In the genomic region with DNA sequence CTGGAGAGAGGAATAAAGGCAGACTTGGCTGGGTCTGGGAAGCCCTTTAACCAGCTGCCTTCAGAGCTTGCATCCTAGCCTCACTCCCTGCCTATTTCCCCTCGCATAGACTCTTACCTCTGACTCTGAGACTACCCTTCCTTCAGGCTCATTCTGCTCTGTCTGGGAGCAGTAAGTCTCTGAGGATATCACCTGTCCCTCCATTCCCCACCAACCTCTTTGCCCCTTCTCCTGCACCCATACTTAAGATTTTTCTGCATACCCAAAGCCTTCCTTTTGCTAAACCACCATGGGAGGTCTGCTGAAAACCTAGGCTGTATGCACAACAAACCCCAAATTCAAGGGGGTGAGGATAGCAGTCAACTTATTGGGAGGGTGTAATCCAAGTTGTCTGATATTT, we compare ENCODE assay signal across 36 mouse cellular contexts. TPM values are rescaled to one million over a fixed set of nuclear protein-coding genes. Genes with fewer than 3 reads are reported as not detected.
DNase-seq lines count a peak whose midpoint lies in the region; ATAC-seq and TF ChIP-seq lines count a peak whose summit lies in the region.
"Had no signal": no experiment of that assay in that cellular context is flagged by ENCODE, and none has a peak within 500 bp of the region (broad histone marks: within the 10 kb centered on the region; RNA-seq: fewer than 3 reads in every experiment).

No protein-coding gene starts in this region.

- H3K27me3 ChIP-seq in kidney, adult 2 months (replicated peaks; ENCODE audit: control insufficient read depth, insufficient read depth, low read length): no peaks in the 10 kb centered on the region
- H3K27me3 ChIP-seq in midbrain, embryonic 11.5 days (ENCODE audit: control insufficient read depth, insufficient read depth, low read length): peaks cover 99% of the 10 kb centered on the region
- peaks cover 90% of the 10 kb centered on the region for H3K27me3 ChIP-seq in midbrain, postnatal 0 days (ENCODE audit: insufficient read depth, low read length)
- no peaks in the 10 kb centered on the region for H3K27me3 ChIP-seq in myocyte (ENCODE audit: control insufficient read depth, insufficient read depth, insufficient read length)
- peaks cover 100% of the 10 kb centered on the region for H3K27me3 ChIP-seq in liver, embryonic 11.5 days (replicated peaks; ENCODE audit: control insufficient read depth, insufficient read depth, low read length)

- no peaks in the 10 kb centered on the region for H3K9me3 ChIP-seq in midbrain, embryonic 11.5 days (ENCODE audit: control insufficient read depth, low read length)
- H3K9me3 ChIP-seq in midbrain, postnatal 0 days (ENCODE audit: low read length): no peaks in the 10 kb centered on the region
- H3K9me3 ChIP-seq in liver, embryonic 11.5 days (ENCODE audit: control insufficient read depth, low read length): no peaks in the 10 kb centered on the region
- H3K9me3 ChIP-seq: embryonic facial prominence, embryonic 10.5 days; embryonic facial prominence, embryonic 15.5 days; forebrain, embryonic 12.5 days; G1E; heart, embryonic 10.5 days; heart, embryonic 15.5 days; intestine, embryonic 15.5 days; liver, embryonic 13.5 days had no signal

- H3K4me3 ChIP-seq in kidney, adult 2 months (ENCODE audit: insufficient read depth, low read depth, low read length): no peak overlapping the region
- no peak overlapping the region for H3K4me3 ChIP-seq in midbrain, embryonic 11.5 days (ENCODE audit: low read depth, low read length)
- no peak overlapping the region for H3K4me3 ChIP-seq in midbrain, postnatal 0 days (ENCODE audit: low read depth, low read length)
- H3K4me3 ChIP-seq in myocyte: peak overlapping the region; percentile 92
- H3K4me3 ChIP-seq in liver, embryonic 11.5 days (ENCODE audit: low read depth, low read length): no peak overlapping the region
- H3K4me3 ChIP-seq: embryonic facial prominence, embryonic 10.5 days; embryonic facial prominence, embryonic 15.5 days; forebrain, embryonic 12.5 days; heart, embryonic 10.5 days; heart, embryonic 15.5 days; intestine, embryonic 15.5 days; layer of hippocampus, adult 2 months; liver, embryonic 13.5 days had no signal

- no peak for ATAC-seq in midbrain, embryonic 11.5 days (ENCODE audit: low FRiP score)
- ATAC-seq in midbrain, postnatal 0 days (ENCODE audit: low FRiP score): no peak
- ATAC-seq in liver, embryonic 11.5 days (replicated peaks; ENCODE audit: low FRiP score): no peak
- ATAC-seq: forebrain, postnatal 0 days; hindbrain, postnatal 0 days; intestine, embryonic 15.5 days; lung, postnatal 0 days had no signal

- H3K9ac ChIP-seq in midbrain, embryonic 11.5 days (ENCODE audit: low read length): no peak overlapping the region
- H3K9ac ChIP-seq in midbrain, postnatal 0 days (replicated peaks; ENCODE audit: low read length, poor library complexity, severe bottlenecking): no peak overlapping the region
- no peak overlapping the region for H3K9ac ChIP-seq in liver, embryonic 11.5 days (ENCODE audit: low read depth, low read length)
- H3K9ac ChIP-seq: embryonic facial prominence, embryonic 15.5 days; forebrain, embryonic 12.5 days; forebrain, postnatal 0 days; heart, embryonic 15.5 days; intestine, embryonic 15.5 days; liver, embryonic 13.5 days had no signal

- peak overlapping the region; percentile 59 for H3ac ChIP-seq in myocyte (ENCODE audit: control insufficient read depth, insufficient read length)

- no peak overlapping the region for H3K4me2 ChIP-seq in midbrain, embryonic 11.5 days
- no peak overlapping the region for H3K4me2 ChIP-seq in midbrain, postnatal 0 days (ENCODE audit: low read depth, low read length, poor library complexity, severe bottlenecking)
- peak overlapping the region; percentile 95 for H3K4me2 ChIP-seq in myocyte (ENCODE audit: low read depth)
- H3K4me2 ChIP-seq in liver, embryonic 11.5 days: no peak overlapping the region
- H3K4me2 ChIP-seq: embryonic facial prominence, embryonic 15.5 days; forebrain, embryonic 12.5 days; heart, embryonic 15.5 days; liver, embryonic 13.5 days had no signal

- peaks cover 11% of the 10 kb centered on the region for H3K4me1 ChIP-seq in kidney, adult 2 months (ENCODE audit: control insufficient read depth, insufficient read depth, low read length)
- H3K4me1 ChIP-seq in midbrain, embryonic 11.5 days (ENCODE audit: control insufficient read depth, insufficient read depth, low read length): peaks cover 5% of the 10 kb centered on the region; the same call in 1 of the 2 replicates
- no peaks in the 10 kb centered on the region for H3K4me1 ChIP-seq in midbrain, postnatal 0 days (ENCODE audit: insufficient read depth, low read length)
- peaks cover 4% of the 10 kb centered on the region for H3K4me1 ChIP-seq in liver, embryonic 11.5 days (replicated peaks; ENCODE audit: control insufficient read depth, insufficient read depth, low read length)

- no peak for TF ChIP-seq POLR2A in kidney, adult 2 months (IDR thresholded peaks at IDR 0.05; ENCODE audit: low read depth, low read length)
- TF ChIP-seq POLR2A in myocyte (IDR thresholded peaks at IDR 0.05; ENCODE audit: insufficient read length, low read depth): no peak

- H3K36me3 ChIP-seq in kidney, adult 2 months (ENCODE audit: control insufficient read depth, insufficient read depth, low read length): no peaks in the 10 kb centered on the region
- no peaks in the 10 kb centered on the region for H3K36me3 ChIP-seq in midbrain, embryonic 11.5 days (ENCODE audit: control insufficient read depth, insufficient read depth, low read length)
- no peaks in the 10 kb centered on the region for H3K36me3 ChIP-seq in midbrain, postnatal 0 days (ENCODE audit: insufficient read depth, low read length)
- H3K36me3 ChIP-seq in myocyte (ENCODE audit: control insufficient read depth, insufficient read depth): no peaks in the 10 kb centered on the region
- H3K36me3 ChIP-seq in liver, embryonic 11.5 days (ENCODE audit: control insufficient read depth, insufficient read depth, low read length): no peaks in the 10 kb centered on the region
- H3K36me3 ChIP-seq: embryonic facial prominence, embryonic 10.5 days; embryonic facial prominence, embryonic 15.5 days; forebrain, embryonic 12.5 days; heart, embryonic 10.5 days; heart, embryonic 15.5 days; intestine, embryonic 15.5 days; liver, embryonic 13.5 days had no signal

- H3K79me2 ChIP-seq in myocyte (ENCODE audit: control insufficient read depth, insufficient read depth): peaks cover 99% of the 10 kb centered on the region

- WGBS in kidney, adult 2 months: 33% methylated on average over 1 of the region's 1 CpGs
- 0% methylated on average over 1 of the region's 1 CpGs for WGBS in midbrain, embryonic 11.5 days
- 0% methylated on average over 1 of the region's 1 CpGs for WGBS in midbrain, postnatal 0 days
- WGBS in liver, embryonic 11.5 days: 5% methylated on average over 1 of the region's 1 CpGs

- no peak for DNase-seq in kidney, adult 2 months
- DNase-seq in kidney, adult 18-20 months: no peak
- peak; percentile 94 for DNase-seq in midbrain, embryonic 11.5 days (ENCODE audit: low spot score, missing footprints)
- no peak for DNase-seq in midbrain, postnatal 0 days (ENCODE audit: low spot score)
- DNase-seq in layer of hippocampus, adult 8-10 months (ENCODE audit: low spot score in 2 of 2): no peak
- DNase-seq in liver, embryonic 11.5 days (ENCODE audit: low spot score): no peak
- DNase-seq: adrenal gland, adult 8-10 months; cerebellum, adult 8-10 months; cerebellum, postnatal 25 days; forebrain, postnatal 0 days; gastrocnemius, postnatal 14 days; kidney, postnatal 14 days; left cerebral cortex, postnatal 4 days; liver, embryonic 13.5 days; lung, adult 18-20 months; midbrain, embryonic 14.5 days; thymus, adult 2 months; thymus, postnatal 4 days had no signal

- peak overlapping the region; percentile 47; the same call in 1 of the 2 replicates for H3K27ac ChIP-seq in kidney, adult 2 months (ENCODE audit: insufficient read depth, low read depth, low read length)
- no peak overlapping the region for H3K27ac ChIP-seq in midbrain, embryonic 11.5 days (ENCODE audit: low read depth, low read length)
- no peak overlapping the region for H3K27ac ChIP-seq in midbrain, postnatal 0 days (ENCODE audit: low read depth, low read length)
- no peak overlapping the region for H3K27ac ChIP-seq in liver, embryonic 11.5 days (ENCODE audit: low read depth, low read length)
- H3K27ac ChIP-seq: embryonic facial prominence, embryonic 10.5 days; embryonic facial prominence, embryonic 15.5 days; forebrain, embryonic 12.5 days; heart, embryonic 10.5 days; heart, embryonic 15.5 days; hindbrain, postnatal 0 days; intestine, embryonic 15.5 days; layer of hippocampus, adult 2 months; liver, embryonic 13.5 days; macrophage had no signal

- no peak for TF ChIP-seq CTCF in kidney, adult 2 months (conservative IDR thresholded peaks at IDR 0.05; ENCODE audit: insufficient read depth, insufficient read length, low read depth, low read length)
- TF ChIP-seq CTCF in midbrain, postnatal 0 days (IDR thresholded peaks at IDR 0.05): no peak

RNA-seq across cellular contexts. Expression of a gene that starts 3.7 kb away (rescaled TPM):
- polyA plus RNA-seq in kidney, adult 2 months (2012; rRNA removed): 5.5 and 7.3 TPM in 2 replicates
- polyA plus RNA-seq in midbrain, embryonic 11.5 days (2014; fragmentation: Nextera tagmentation; extraction: Ambion mirVana): not detected in 2 replicates
- not detected in 2 replicates for total RNA-seq in midbrain, postnatal 0 days (2014; rRNA removed)
- not detected in 2 replicates for polyA plus RNA-seq in midbrain, postnatal 0 days (2015; fragmentation: Nextera tagmentation; extraction: Ambion mirVana)
- polyA plus RNA-seq in myocyte (2012; fragmentation: generic; extraction: Trizol): 10.5 TPM
- total RNA-seq in layer of hippocampus, adult 8-10 months (2022): not detected
- polyA plus RNA-seq in liver, embryonic 11.5 days (2014; fragmentation: Nextera tagmentation; extraction: Ambion mirVana): 0.22 and 0.49 TPM in 2 replicates
- total RNA-seq: forebrain, postnatal 0 days; granulocyte monocyte progenitor cell, adult 5-6 weeks; heart, postnatal 25 days; hindbrain, postnatal 0 days; layer of hippocampus, adult 2 months; layer of hippocampus, postnatal 25 days; left cerebral cortex, adult 8-10 months; left cerebral cortex, postnatal 4 days; megakaryocyte-erythroid progenitor cell, adult 5-6 weeks had no signal
- polyA plus RNA-seq: embryonic facial prominence, embryonic 10.5 days; embryonic facial prominence, embryonic 15.5 days; forebrain, embryonic 12.5 days; forebrain, postnatal 0 days; heart, embryonic 15.5 days; hindbrain, embryonic 11.5 days; hindbrain, postnatal 0 days; liver, embryonic 13.5 days; lung, postnatal 0 days; macrophage; midbrain, embryonic 14.5 days had no signal

RNA-seq across cellular contexts. Expression of a gene that starts 10.5 kb away (rescaled TPM):
- polyA plus RNA-seq in kidney, adult 2 months (2012; rRNA removed): 3.4 and 4.0 TPM in 2 replicates
- not detected in 2 replicates for polyA plus RNA-seq in midbrain, embryonic 11.5 days (2014; fragmentation: Nextera tagmentation; extraction: Ambion mirVana)
- total RNA-seq in midbrain, postnatal 0 days (2014; rRNA removed): not detected in 2 replicates
- not detected in 2 replicates for polyA plus RNA-seq in midbrain, postnatal 0 days (2015; fragmentation: Nextera tagmentation; extraction: Ambion mirVana)
- polyA plus RNA-seq in myocyte (2012; fragmentation: generic; extraction: Trizol): 0.71 TPM
- not detected for total RNA-seq in layer of hippocampus, adult 8-10 months (2022)
- 1.3 and 1.9 TPM in 2 replicates for polyA plus RNA-seq in liver, embryonic 11.5 days (2014; fragmentation: Nextera tagmentation; extraction: Ambion mirVana)
- total RNA-seq: forebrain, postnatal 0 days; granulocyte monocyte progenitor cell, adult 5-6 weeks; heart, postnatal 25 days; layer of hippocampus, adult 2 months; layer of hippocampus, postnatal 25 days; left cerebral cortex, adult 8-10 months; left cerebral cortex, postnatal 4 days; megakaryocyte-erythroid progenitor cell, adult 5-6 weeks had no signal
- polyA plus RNA-seq: embryonic facial prominence, embryonic 10.5 days; embryonic facial prominence, embryonic 15.5 days; forebrain, embryonic 12.5 days; forebrain, postnatal 0 days; heart, embryonic 15.5 days; hindbrain, embryonic 11.5 days; hindbrain, postnatal 0 days; lung, postnatal 0 days; macrophage; midbrain, embryonic 14.5 days had no signal

RNA-seq across cellular contexts. Expression of a gene that starts 12.7 kb away (rescaled TPM):
- polyA plus RNA-seq in kidney, adult 2 months (2012; rRNA removed): 4.0 and 4.1 TPM in 2 replicates
- not detected in 2 replicates for polyA plus RNA-seq in midbrain, embryonic 11.5 days (2014; fragmentation: Nextera tagmentation; extraction: Ambion mirVana)
- 0.88 TPM in 1 of 2 replicates, not detected in the other for total RNA-seq in midbrain, postnatal 0 days (2014; rRNA removed)
- not detected in 2 replicates for polyA plus RNA-seq in midbrain, postnatal 0 days (2015; fragmentation: Nextera tagmentation; extraction: Ambion mirVana)
- 1.2 TPM for polyA plus RNA-seq in myocyte (2012; fragmentation: generic; extraction: Trizol)
- not detected for total RNA-seq in layer of hippocampus, adult 8-10 months (2022)
- polyA plus RNA-seq in liver, embryonic 11.5 days (2014; fragmentation: Nextera tagmentation; extraction: Ambion mirVana): 4.1 and 5.3 TPM in 2 replicates
- total RNA-seq: forebrain, postnatal 0 days; granulocyte monocyte progenitor cell, adult 5-6 weeks; heart, postnatal 25 days; layer of hippocampus, adult 2 months; layer of hippocampus, postnatal 25 days; left cerebral cortex, adult 8-10 months; left cerebral cortex, postnatal 4 days; megakaryocyte-erythroid progenitor cell, adult 5-6 weeks had no signal
- polyA plus RNA-seq: forebrain, embryonic 12.5 days; forebrain, postnatal 0 days; lung, postnatal 0 days; macrophage had no signal

RNA-seq across cellular contexts. Expression of a gene that starts 13.3 kb away (rescaled TPM):
- polyA plus RNA-seq in kidney, adult 2 months (2012; rRNA removed): 16.4 and 16.7 TPM in 2 replicates
- polyA plus RNA-seq in midbrain, embryonic 11.5 days (2014; fragmentation: Nextera tagmentation; extraction: Ambion mirVana): not detected in 2 replicates
- total RNA-seq in midbrain, postnatal 0 days (2014; rRNA removed): not detected in 2 replicates
- polyA plus RNA-seq in midbrain, postnatal 0 days (2015; fragmentation: Nextera tagmentation; extraction: Ambion mirVana): not detected in 2 replicates
- 43.5 TPM for polyA plus RNA-seq in myocyte (2012; fragmentation: generic; extraction: Trizol)
- total RNA-seq in layer of hippocampus, adult 8-10 months (2022): not detected
- polyA plus RNA-seq in liver, embryonic 11.5 days (2014; fragmentation: Nextera tagmentation; extraction: Ambion mirVana): 0.18 and 0.43 TPM in 2 replicates
- total RNA-seq: forebrain, postnatal 0 days; granulocyte monocyte progenitor cell, adult 5-6 weeks; heart, postnatal 25 days; hindbrain, postnatal 0 days; layer of hippocampus, adult 2 months; layer of hippocampus, postnatal 25 days; left cerebral cortex, adult 8-10 months; left cerebral cortex, postnatal 4 days; megakaryocyte-erythroid progenitor cell, adult 5-6 weeks had no signal
- polyA plus RNA-seq: embryonic facial prominence, embryonic 10.5 days; embryonic facial prominence, embryonic 15.5 days; forebrain, embryonic 12.5 days; forebrain, postnatal 0 days; heart, embryonic 15.5 days; hindbrain, embryonic 11.5 days; hindbrain, postnatal 0 days; liver, embryonic 13.5 days; lung, postnatal 0 days; macrophage; midbrain, embryonic 14.5 days had no signal

RNA-seq across cellular contexts. Expression of a gene that starts 18.1 kb away (rescaled TPM):
- polyA plus RNA-seq in kidney, adult 2 months (2012; rRNA removed): 24.7 and 25.4 TPM in 2 replicates
- polyA plus RNA-seq in midbrain, embryonic 11.5 days (2014; fragmentation: Nextera tagmentation; extraction: Ambion mirVana): not detected in 2 replicates
- not detected in 2 replicates for total RNA-seq in midbrain, postnatal 0 days (2014; rRNA removed)
- polyA plus RNA-seq in midbrain, postnatal 0 days (2015; fragmentation: Nextera tagmentation; extraction: Ambion mirVana): not detected in 2 replicates
- 14.0 TPM for polyA plus RNA-seq in myocyte (2012; fragmentation: generic; extraction: Trizol)
- total RNA-seq in layer of hippocampus, adult 8-10 months (2022): not detected
- polyA plus RNA-seq in liver, embryonic 11.5 days (2014; fragmentation: Nextera tagmentation; extraction: Ambion mirVana): 1.3 and 1.5 TPM in 2 replicates
- total RNA-seq: forebrain, postnatal 0 days; granulocyte monocyte progenitor cell, adult 5-6 weeks; heart, postnatal 25 days; layer of hippocampus, adult 2 months; layer of hippocampus, postnatal 25 days; left cerebral cortex, adult 8-10 months; left cerebral cortex, postnatal 4 days; megakaryocyte-erythroid progenitor cell, adult 5-6 weeks had no signal
- polyA plus RNA-seq: embryonic facial prominence, embryonic 10.5 days; forebrain, embryonic 12.5 days; forebrain, postnatal 0 days; lung, postnatal 0 days; macrophage; midbrain, embryonic 14.5 days had no signal
